Mouse (Mus musculus) olfactory bulb, adult 2 months (tissue): ENCODE results near the gene Plekhb2.

Source experiments
- CTCF ChIP-seq: fragments of 200-500 bp; IDR thresholded peaks from 2 replicates; pipeline ENCODE4 v1.5.1; 2012; ENCODE audit warnings: low read depth, mild to moderate bottlenecking, low read length, moderate library complexity; ENCODE audit not compliant: insufficient read depth
- POLR2A ChIP-seq: fragments of 200-500 bp; IDR thresholded peaks from 2 replicates; pipeline ENCODE4 v1.6.1; 2012; ENCODE audit warnings: mild to moderate bottlenecking, low read depth, low read length, moderate library complexity; ENCODE audit not compliant: insufficient read depth

GRCm38 (mm10) chr1:34928656-34929055 lies 78.9 kb downstream of the Plekhb2 start:
- TF ChIP-seq CTCF = no peak
- no peak for TF ChIP-seq POLR2A
